Mouse (Mus musculus): ENCODE measurements around the gene Riok2.

GRCm38 (mm10) chr17:17373550-17373917, 575 bp upstream of the Riok2 start:
- TF ChIP-seq CTCF (IDR thresholded peaks at IDR 0.05; ENCODE audit: low read depth, low read length) (no peak), POLR2A (IDR thresholded peaks at IDR 0.05; ENCODE audit: extremely low read depth, insufficient read depth, low read length) (no peak)

Data from liver, adult 2 months (tissue).